Mouse (Mus musculus) cerebellum, adult 2 months (tissue): ENCODE measurements at regions not wholly inside any gene's neighbourhood (a gene's known extent, or its start where the extent isn't known, plus 50 kb on each side); places are given as distances from the start of the nearest gene placed in this dataset.

Experiments used
- CTCF ChIP-seq: fragments of 200-500 bp; IDR thresholded peaks from 2 replicates; pipeline ENCODE4 v1.5.1; 2011; ENCODE audit warnings: low read depth, mild to moderate bottlenecking, control low read depth, low read length, moderate library complexity, borderline replicate concordance; ENCODE audit not compliant: insufficient read depth
- POLR2A ChIP-seq: fragments of 200-500 bp; IDR thresholded peaks from 2 replicates; pipeline ENCODE4 v1.6.1; 2011; ENCODE audit warnings: low read length, control low read depth, borderline replicate concordance; ENCODE audit not compliant: insufficient read depth

GRCm38 (mm10) chr5:85677872-85678271 lies 387.5 kb downstream of the Cenpc1 start:
- TF ChIP-seq POLR2A, result no peak
- TF ChIP-seq CTCF, result no peak
